Mouse (Mus musculus) small intestine, adult 2 months (tissue): Measurements from ENCODE around the gene Itga9.

Experiments used
- CTCF ChIP-seq: fragments of 200-500 bp; IDR thresholded peaks from 2 replicates; pipeline ENCODE4 v1.5.1; 2012; ENCODE audit warnings: low read depth, mild to moderate bottlenecking, control low read depth, inconsistent platforms, low read length, moderate library complexity, mixed read lengths; ENCODE audit not compliant: insufficient replicate concordance, insufficient read length; ENCODE audit errors: extremely low read depth
- POLR2A ChIP-seq: fragments of 200-500 bp; IDR thresholded peaks from 2 replicates; pipeline ENCODE4 v1.6.1; 2012; ENCODE audit warnings: low read depth, mild to moderate bottlenecking, control low read depth, inconsistent platforms, low read length, moderate library complexity

DNA sequence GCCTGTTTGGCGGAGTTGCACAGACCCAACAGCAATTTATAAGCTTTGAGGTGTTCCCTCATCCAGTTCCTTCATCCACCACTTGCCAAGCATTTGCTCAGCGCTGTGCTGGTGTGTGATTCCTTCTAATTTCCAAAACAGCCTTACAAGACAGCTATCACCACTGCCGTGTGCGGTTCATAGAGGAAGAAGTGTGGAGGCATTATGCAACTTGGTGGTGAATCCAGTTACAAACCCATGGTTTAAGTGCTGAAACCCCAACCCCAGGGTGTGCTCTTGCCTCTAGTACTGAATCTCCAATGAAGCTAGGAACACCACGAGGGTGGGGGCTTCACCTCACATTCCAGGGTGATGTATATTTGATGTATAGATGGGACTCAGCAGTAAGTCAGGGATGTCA is 53.3 kb downstream of the Itga9 start:
- TF ChIP-seq CTCF (no peak), POLR2A (no peak)
